Mouse (Mus musculus) gastrocnemius, postnatal 10 days (tissue): ENCODE measurements around the gene Clic3. TPM values are rescaled to one million over a fixed set of nuclear protein-coding genes. Genes with fewer than 3 reads are reported as not detected.

ENCODE experiments used
- microRNA-seq, 2 experiments: library from miRNA; unstranded; fragments of <30 nt; microRNA quantifications; one replicate each; pipeline ENCODE4 v1.2.0; 2021
- total RNA-seq, 2 experiments: library from RNA; stranded (reverse); gene quantifications; 2 replicates each; pipeline ENCODE4 v1.2.3; 2021

Gene Clic3
- total RNA-seq, 2 experiments from 2014 or later = 0.52 TPM; not detected in 1

Small RNA genes lying within 50 kb of the gene (microRNA-seq; reads per million reads assigned to microRNA genes)
- 0 to 0.25 reads per million in 2 experiments for gene Mir3087

Other genes with a start within 250 kb of the Clic3 start
- 10 to 100 TPM; 31.1 to 40.5 TPM for gene Nelfb, start 245.3 kb upstream of the Clic3 start, total RNA-seq
- gene Stpg3, start 242.2 kb upstream of the Clic3 start, total RNA-seq = not detected
- not detected for gene Fam166a, start 238.1 kb upstream of the Clic3 start, total RNA-seq
- gene Tubb4b, start 232.1 kb upstream of the Clic3 start, total RNA-seq = 100 to 1,000 TPM; 470 to 500 TPM
- not detected for gene Slc34a3, start 222.5 kb upstream of the Clic3 start, total RNA-seq
- gene Rnf224, start 220.1 kb upstream of the Clic3 start, total RNA-seq = not detected
- gene Rnf208, start 214.6 kb upstream of the Clic3 start, total RNA-seq = 1 to 10 TPM; 1.9 to 2.2 TPM
- gene Cysrt1, start 214.4 kb upstream of the Clic3 start, total RNA-seq = not detected
- gene AL732309.1, start 210.0 kb upstream of the Clic3 start, total RNA-seq = 1 to 10 TPM; 1.3 to 1.4 TPM
- gene Tmem203, start 201.4 kb upstream of the Clic3 start, total RNA-seq = 10 to 100 TPM; 14.9 to 16.0 TPM
- 1 to 10 TPM; 4.7 to 6.8 TPM for gene Tprn, start 194.2 kb upstream of the Clic3 start, total RNA-seq
- gene Ssna1, start 184.4 kb upstream of the Clic3 start, total RNA-seq = 10 to 100 TPM; 39.5 to 40.3 TPM
- gene Anapc2, start 184.4 kb upstream of the Clic3 start, total RNA-seq = 10 to 100 TPM; 35.2 to 52.2 TPM
- gene Tmem210, start 168.7 kb upstream of the Clic3 start, total RNA-seq = not detected
- gene Lrrc26, start 166.9 kb upstream of the Clic3 start, total RNA-seq = under 1 TPM in 1 of 2 experiments, not detected in 1; 0.26 TPM
- gene Grin1, start 137.7 kb upstream of the Clic3 start, total RNA-seq = under 1 TPM; 0.47 to 0.63 TPM
- gene Man1b1, start 124.5 kb upstream of the Clic3 start, total RNA-seq = 10 to 100 TPM; 21.0 to 25.2 TPM
- 1 to 10 TPM; 7.9 to 9.5 TPM for gene Dpp7, start 100.5 kb upstream of the Clic3 start, total RNA-seq
- gene Uap1l1, start 91.2 kb upstream of the Clic3 start, total RNA-seq = 1 to 10 TPM; 9.0 to 9.8 TPM
- gene Sapcd2, start 84.5 kb upstream of the Clic3 start, total RNA-seq = 1 to 10 TPM; 2.1 to 3.7 TPM
- gene Entpd2, start 61.0 kb upstream of the Clic3 start, total RNA-seq = 10 to 100 TPM; 29.9 to 30.5 TPM
- gene Npdc1, start 57.5 kb upstream of the Clic3 start, total RNA-seq = 10 to 100 TPM; 25.2 to 37.3 TPM
- gene Fut7, start 33.6 kb upstream of the Clic3 start, total RNA-seq = not detected
- 10 to 100 TPM; 10.4 to 14.1 TPM for gene Abca2, start 28.1 kb upstream of the Clic3 start, total RNA-seq
- 10 to 100 TPM; 23.5 to 25.2 TPM for gene Paxx, start 4.3 kb downstream of the Clic3 start, total RNA-seq
- gene Ptgds, start 13.2 kb downstream of the Clic3 start, total RNA-seq = 1 to 10 TPM; 1.7 to 9.6 TPM
- gene Lcn12, start 37.1 kb downstream of the Clic3 start, total RNA-seq = not detected
- 10 to 100 TPM; 65.5 to 66.7 TPM for gene Fbxw5, start 43.9 kb downstream of the Clic3 start, total RNA-seq
- 1 to 10 TPM; 1.4 to 2.0 TPM for gene C8g, start 44.9 kb downstream of the Clic3 start, total RNA-seq
- gene Traf2, start 90.1 kb downstream of the Clic3 start, total RNA-seq = 10 to 100 TPM; 13.3 to 16.4 TPM
- 100 to 1,000 TPM; 177 to 185 TPM for gene Edf1, start 101.0 kb downstream of the Clic3 start, total RNA-seq
- 1 to 10 TPM; 2.7 to 4.1 TPM for gene Mamdc4, start 118.0 kb downstream of the Clic3 start, total RNA-seq
- 10 to 100 TPM; 45.8 to 49.0 TPM for gene Phpt1, start 118.4 kb downstream of the Clic3 start, total RNA-seq
- gene Ajm1, start 124.9 kb downstream of the Clic3 start, total RNA-seq = under 1 TPM; 0.14 to 0.38 TPM
- 10 to 100 TPM; 49.6 to 58.7 TPM for gene Rabl6, start 151.7 kb downstream of the Clic3 start, total RNA-seq
- not detected for gene Ccdc183, start 160.8 kb downstream of the Clic3 start, total RNA-seq
- 10 to 100 TPM; 12.2 to 13.9 TPM for gene Tmem141, start 165.2 kb downstream of the Clic3 start, total RNA-seq
- gene Fcna, start 171.2 kb downstream of the Clic3 start, total RNA-seq = 1 to 10 TPM; 5.6 to 6.5 TPM
- gene Lcn8, start 196.3 kb downstream of the Clic3 start, total RNA-seq = 10 to 100 TPM; 27.7 to 36.4 TPM
- not detected for gene Lcn5, start 201.1 kb downstream of the Clic3 start, total RNA-seq
- gene Lcn6, start 219.9 kb downstream of the Clic3 start, total RNA-seq = not detected
- gene Lcn10, start 225.9 kb downstream of the Clic3 start, total RNA-seq = not detected
- not detected for gene Obp2a, start 243.2 kb downstream of the Clic3 start, total RNA-seq
- gene Bmyc, start 249.9 kb downstream of the Clic3 start, total RNA-seq = 10 to 100 TPM; 18.3 to 20.4 TPM